Mouse (Mus musculus) lung, adult 10 weeks (tissue): ENCODE results near the gene Irx1. TPM values are rescaled to one million over a fixed set of nuclear protein-coding genes. Genes with fewer than 3 reads are reported as not detected.

Experiments used
- polyA plus RNA-seq: library from polyadenylated mRNA; stranded (reverse); fragments of 350-450 nt; fragmentation: Illumina TruSeq; extraction: RNeasy Lipid Tissue Mini Kit (QIAGEN cat#74804); gene quantifications from one replicate; pipeline ENCODE4 v1.2.3, GENCODE M21; 2014; ENCODE audit warnings: low read depth, low replicate concordance; ENCODE audit not compliant: insufficient read depth

Irx1 gene
- 50.8 TPM for polyA plus RNA-seq

DNA sequence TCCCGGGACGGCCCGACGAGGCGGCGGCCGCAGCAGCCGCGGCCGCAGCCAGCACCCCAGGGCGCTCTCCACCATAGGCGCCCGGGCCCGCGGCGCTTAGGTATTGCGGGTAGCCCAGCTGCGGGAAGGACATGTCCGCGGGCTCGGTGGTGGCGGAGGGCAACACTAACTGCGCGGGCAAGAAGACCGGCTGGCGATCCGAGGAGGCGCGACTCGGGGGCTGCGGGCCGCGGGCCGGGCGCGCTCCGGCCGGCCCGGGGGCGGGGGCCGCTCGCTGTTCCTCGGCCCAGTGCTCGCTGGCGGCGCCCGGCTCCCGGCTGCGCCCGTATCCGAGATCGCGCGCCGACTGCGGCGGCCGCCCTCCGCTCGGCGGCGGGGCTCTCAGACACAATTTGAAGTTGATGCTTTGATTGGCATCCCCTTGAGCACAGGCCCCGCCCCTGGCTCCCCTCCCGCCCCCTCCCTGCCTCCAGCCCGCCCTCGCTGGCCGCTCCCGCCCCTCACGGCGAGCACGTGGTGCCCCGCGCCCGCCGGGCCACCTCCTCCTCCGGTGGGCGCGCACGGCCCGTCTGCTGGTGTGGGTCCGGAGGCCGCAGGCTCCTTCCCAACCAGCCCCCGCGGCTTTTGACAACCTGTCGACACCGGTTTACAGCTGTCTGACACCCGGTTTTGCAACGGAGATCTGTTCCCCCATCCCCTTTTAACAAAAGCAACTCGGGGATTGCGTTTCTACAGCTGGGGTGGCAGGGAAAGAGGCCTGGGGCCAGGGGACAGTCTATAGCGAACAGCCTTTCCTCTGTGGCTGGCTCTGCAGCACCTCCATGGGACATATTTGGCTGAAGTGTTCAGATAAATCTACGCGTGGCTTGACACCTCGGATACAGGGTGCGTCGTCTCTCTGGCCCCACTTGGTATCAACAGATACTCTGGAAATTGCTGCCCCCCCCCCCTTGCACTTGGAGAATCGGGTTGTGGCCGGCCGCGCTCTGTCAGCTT lies at the start of gene Irx1:
TSS of gene Irx1 (minus strand) at position 368 of the 996 bp plus-strand sequence.

